Mouse (Mus musculus) limb, embryonic 11.5 days (tissue): ENCODE data around the gene Uvrag. TPM values are rescaled to one million over a fixed set of nuclear protein-coding genes. Genes with fewer than 3 reads are reported as not detected.
A peak's percentile ranks its signal among the peaks of the same experiment; 100 is the strongest.

Source experiments
- ATAC-seq: fragments of 200-750 bp; cut with Nextera tagmentation; 2 replicates; pipeline ENCODE4 v1.8.0; 2017; ENCODE audit warnings: low read depth; ENCODE audit not compliant: insufficient number of reproducible peaks, low FRiP score, low TSS enrichment
- DNase-seq: peaks from one replicate; pipeline ENCODE4 v3.0.0-alpha.2; 2015; ENCODE audit warnings: low spot score
- H3K27ac ChIP-seq: fragments of 300-500 bp; sonication (generic); replicated peaks from 2 replicates; pipeline ENCODE4 v1.5.1; 2014; ENCODE audit warnings: low read depth, mild to moderate bottlenecking, low read length
- H3K27me3 ChIP-seq: fragments of 300-500 bp; sonication (generic); 2 replicates; pipeline ENCODE4 v1.6.1; 2014; ENCODE audit warnings: mild to moderate bottlenecking, low read length, mixed read lengths; ENCODE audit not compliant: control insufficient read depth, insufficient read depth
- H3K36me3 ChIP-seq: fragments of 300-500 bp; sonication (generic); 2 replicates; pipeline ENCODE4 v1.6.1; 2014; ENCODE audit warnings: mild to moderate bottlenecking, low read length, moderate library complexity, mixed read lengths; ENCODE audit not compliant: control insufficient read depth, insufficient read depth
- H3K4me1 ChIP-seq: fragments of 300-500 bp; sonication (generic); 2 replicates; pipeline ENCODE4 v1.6.1; 2014; ENCODE audit warnings: low read length, mixed read lengths; ENCODE audit not compliant: control insufficient read depth, insufficient read depth
- H3K4me2 ChIP-seq: fragments of 300-500 bp; sonication (generic); 2 replicates; pipeline ENCODE4 v1.6.1; 2014; ENCODE audit warnings: low read depth, mild to moderate bottlenecking, moderate library complexity; ENCODE audit not compliant: severe bottlenecking
- H3K4me3 ChIP-seq: fragments of 300-500 bp; sonication (generic); 2 replicates; pipeline ENCODE4 v1.5.1; 2014; ENCODE audit warnings: low read depth, low read length
- H3K9ac ChIP-seq: fragments of 300-500 bp; sonication (generic); 2 replicates; pipeline ENCODE4 v1.6.1; 2014; ENCODE audit warnings: mild to moderate bottlenecking, low read length
- H3K9me3 ChIP-seq: fragments of 300-500 bp; sonication (generic); 2 replicates; pipeline ENCODE4 v1.6.1; 2016; ENCODE audit warnings: low read length; ENCODE audit not compliant: control insufficient read depth
- WGBS: fragments of 180-500 bp; shearing (Covaris S2); extraction: QIAGEN DNeasy Blood & Tissue Kit; methylation state at CpG from one replicate; pipeline ENCODE4 v1.1.7; 2014; 5-methylcytosine and 5-hydroxymethylcytosine counted together
- polyA plus RNA-seq: library from polyadenylated mRNA; unstranded; fragments of >200 nt; fragmentation: Nextera tagmentation; extraction: Ambion mirVana; gene quantifications from 2 replicates; pipeline ENCODE4 v1.2.1, GENCODE M21; 2014

Gene Uvrag
- polyA plus RNA-seq, 1 experiment from 2014 or later = 11.8 TPM

DNA sequence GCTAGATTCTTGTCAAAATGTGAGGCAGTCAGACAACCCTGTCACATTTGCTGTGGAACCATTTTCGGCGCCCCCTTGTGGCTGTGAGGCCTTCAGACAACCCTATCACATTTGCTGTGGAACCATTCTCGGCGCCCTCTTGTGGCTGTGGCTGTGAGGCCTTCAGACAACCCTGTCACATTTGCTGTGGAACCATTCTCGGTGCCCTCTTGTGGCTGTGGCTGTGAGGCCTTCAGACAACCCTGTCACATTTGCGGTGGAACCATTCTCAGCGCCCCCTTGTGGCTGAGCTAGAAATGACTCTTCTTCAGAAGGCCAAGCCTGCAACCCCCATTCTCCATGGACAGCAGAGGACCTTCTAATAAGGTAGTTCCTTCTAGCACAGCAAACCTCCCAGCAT is 10.4 kb upstream of the Uvrag start:
- Histone ChIP-seq H3K4me3 (no peak overlapping the region), H3K27me3 (no peaks in the 10 kb centered on the region), H3K27ac (no peak overlapping the region), H3K4me1 (peaks cover 8% of the 10 kb centered on the region), H3K4me2 (no peak overlapping the region), H3K36me3 (no peaks in the 10 kb centered on the region), H3K9ac (no peak overlapping the region), H3K9me3 (no peaks in the 10 kb centered on the region)
- 0 out of 2 replicates have a peak, but pooled peaks have one; percentile 10 for ATAC-seq
- DNase-seq = peak; percentile 97
- WGBS = 8% methylated on average over 7 of the region's 7 CpGs

DNA sequence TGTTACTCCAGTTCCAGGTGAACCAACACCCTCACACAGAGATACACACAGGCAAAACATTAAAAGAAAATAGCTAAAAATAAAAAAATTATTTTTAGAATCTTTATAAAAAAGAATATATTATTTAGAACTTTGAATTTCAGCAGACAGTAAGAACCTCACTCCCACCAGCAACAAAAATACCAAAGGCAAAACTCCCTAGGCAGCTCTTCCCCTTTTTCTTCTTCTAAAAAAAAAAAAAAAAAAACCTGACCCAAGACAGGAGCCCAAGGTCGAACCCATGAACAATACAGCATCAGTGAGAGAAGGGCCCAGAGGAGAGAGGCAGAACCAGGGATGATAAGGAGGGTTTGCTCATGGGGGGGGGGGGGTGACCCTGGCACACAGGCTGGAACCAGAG is 8.1 kb upstream of the Uvrag start:
- no peaks in the 10 kb centered on the region for H3K4me1 ChIP-seq
- DNase-seq = no peak
- H3K27ac ChIP-seq = no peak overlapping the region
- H3K4me3 ChIP-seq = no peak overlapping the region
- WGBS = 60% methylated on average over 1 of the region's 1 CpGs
- H3K9me3 ChIP-seq = no peaks in the 10 kb centered on the region
- no peak overlapping the region for H3K4me2 ChIP-seq
- no peaks in the 10 kb centered on the region for H3K36me3 ChIP-seq
- H3K27me3 ChIP-seq = no peaks in the 10 kb centered on the region
- no peak overlapping the region for H3K9ac ChIP-seq
- no peak for ATAC-seq

DNA sequence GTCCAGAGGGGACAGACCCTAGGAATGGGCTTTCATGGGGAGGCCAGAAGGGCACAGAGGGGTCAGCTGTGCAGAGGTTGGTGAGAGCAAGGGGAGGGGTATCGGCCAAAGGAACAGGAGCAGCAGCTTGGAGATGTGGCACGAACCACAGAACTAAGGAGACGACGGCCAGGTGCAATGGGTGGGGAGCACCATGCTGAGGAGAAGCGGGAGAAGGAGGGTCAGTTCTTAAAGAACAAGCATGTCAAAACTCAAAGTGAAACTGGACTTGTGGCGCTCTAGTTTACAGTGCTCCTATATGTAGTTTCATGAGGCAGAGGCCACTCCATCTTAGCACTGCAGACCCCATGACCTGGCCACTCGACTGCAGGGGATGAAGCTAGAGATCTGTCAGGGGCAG is 6.6 kb upstream of the Uvrag start:
- H3K27me3 ChIP-seq = no peaks in the 10 kb centered on the region
- H3K9ac ChIP-seq = no peak overlapping the region
- no peaks in the 10 kb centered on the region for H3K4me1 ChIP-seq
- H3K4me2 ChIP-seq = no peak overlapping the region
- ATAC-seq (no peak), DNase-seq (no peak)
- no peak overlapping the region for H3K27ac ChIP-seq
- 82% methylated on average over 7 of the region's 7 CpGs for WGBS
- no peak overlapping the region for H3K4me3 ChIP-seq
- H3K36me3 ChIP-seq = no peaks in the 10 kb centered on the region
- no peaks in the 10 kb centered on the region for H3K9me3 ChIP-seq

DNA sequence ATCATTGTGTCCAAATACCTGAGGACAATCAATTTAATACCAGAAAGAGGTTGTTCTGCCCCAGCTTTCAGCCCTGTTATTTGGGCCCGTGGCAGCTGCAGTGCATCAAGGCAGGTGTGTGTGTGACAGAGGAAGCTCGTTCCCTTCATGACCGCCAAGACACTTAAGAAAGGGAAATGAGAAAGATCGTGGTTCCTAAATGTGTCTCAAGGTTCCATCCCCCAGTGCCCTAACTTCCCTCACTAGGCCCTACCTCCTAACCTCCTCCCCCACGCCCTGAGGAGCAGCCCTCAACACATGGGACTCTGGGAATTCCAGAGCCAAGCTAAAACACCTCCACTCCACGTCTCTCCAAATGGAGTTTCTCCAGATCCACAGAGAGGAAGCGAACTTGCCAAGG is 6.0 kb upstream of the Uvrag start:
- no peak overlapping the region for H3K4me3 ChIP-seq
- no peak for DNase-seq
- no peak overlapping the region for H3K9ac ChIP-seq
- H3K27ac ChIP-seq = no peak overlapping the region
- H3K4me2 ChIP-seq = no peak overlapping the region
- no peaks in the 10 kb centered on the region for H3K27me3 ChIP-seq
- H3K36me3 ChIP-seq = no peaks in the 10 kb centered on the region
- ATAC-seq = no peak
- WGBS = 78% methylated on average over 7 of the region's 7 CpGs
- no peaks in the 10 kb centered on the region for H3K9me3 ChIP-seq
- H3K4me1 ChIP-seq = 0 out of 2 replicates have a peak, but pooled peaks cover 2% of the 10 kb centered on the region

DNA sequence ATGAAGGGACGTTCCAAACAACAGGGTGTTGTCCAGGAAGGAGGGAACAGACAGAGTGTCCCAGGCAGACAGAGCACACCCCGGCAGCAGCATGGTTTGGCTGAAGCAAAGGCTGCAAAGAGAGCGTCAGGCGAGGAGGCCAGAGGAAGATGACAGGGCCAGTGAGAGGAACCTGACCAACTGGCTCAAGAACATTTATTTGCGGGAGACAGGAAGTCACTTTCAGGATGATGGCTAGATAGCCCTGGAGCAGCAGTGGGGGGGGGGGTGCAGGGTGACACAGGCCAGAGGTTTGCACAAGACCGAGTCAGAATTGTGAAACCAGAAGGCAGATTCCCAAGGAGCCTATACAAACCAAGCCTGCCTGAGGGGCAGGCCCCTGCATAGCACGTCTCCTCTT is 5.1 kb upstream of the Uvrag start:
- Histone ChIP-seq H3K9ac (no peak overlapping the region), H3K36me3 (no peaks in the 10 kb centered on the region), H3K4me2 (no peak overlapping the region), H3K9me3 (no peaks in the 10 kb centered on the region), H3K27ac (no peak overlapping the region), H3K4me1 (0 out of 2 replicates have a peak, but pooled peaks cover 5% of the 10 kb centered on the region), H3K27me3 (no peaks in the 10 kb centered on the region), H3K4me3 (no peak overlapping the region)
- DNase-seq (no peak), ATAC-seq (no peak)
- 55% methylated on average over 7 of the region's 7 CpGs for WGBS

DNA sequence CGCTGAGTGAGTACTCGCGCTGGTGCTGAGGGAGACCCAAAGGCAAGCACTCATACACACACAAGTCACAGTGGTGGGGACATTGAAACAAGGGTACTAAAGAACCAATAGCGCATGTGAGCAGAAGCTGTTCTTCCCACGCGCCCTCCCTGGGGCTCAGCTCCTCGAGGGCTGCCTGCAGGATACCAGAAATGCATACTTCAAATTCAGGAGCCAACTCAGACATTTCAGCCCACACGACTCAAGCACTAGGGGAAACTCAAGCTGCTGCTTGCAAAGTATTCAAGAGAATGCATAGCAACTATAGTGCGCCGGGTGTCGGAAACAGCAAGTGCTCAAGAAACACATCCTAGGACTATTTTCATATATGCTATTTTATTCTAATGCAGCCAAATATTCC is 3.7 kb upstream of the Uvrag start:
- no peak overlapping the region for H3K4me3 ChIP-seq

DNA sequence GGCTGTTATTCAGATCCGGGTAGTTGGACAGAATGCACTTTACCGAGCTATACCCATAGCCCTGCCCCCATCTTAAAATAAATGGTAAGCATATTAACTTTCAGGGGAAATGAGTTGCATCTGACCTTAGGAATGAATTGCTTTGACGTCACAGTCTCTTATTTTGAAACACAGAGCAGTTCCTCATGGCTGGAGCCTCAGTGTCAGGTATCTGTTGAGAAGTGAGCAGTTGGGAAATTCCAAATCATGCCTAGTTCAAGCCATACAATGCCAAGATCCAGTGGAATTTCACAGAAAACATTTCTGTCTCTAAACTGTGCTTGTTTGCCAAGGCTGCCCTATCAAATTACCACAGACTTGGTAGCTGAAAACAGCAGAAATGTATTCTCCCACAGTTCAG is 2.3 kb upstream of the Uvrag start:
- H3K27ac ChIP-seq = no peak overlapping the region
- peaks cover 11% of the 10 kb centered on the region for H3K4me1 ChIP-seq
- no peaks in the 10 kb centered on the region for H3K27me3 ChIP-seq
- H3K4me2 ChIP-seq = no peak overlapping the region
- no peak overlapping the region for H3K4me3 ChIP-seq
- DNase-seq (no peak), ATAC-seq (no peak)
- H3K9ac ChIP-seq = no peak overlapping the region
- H3K9me3 ChIP-seq = no peaks in the 10 kb centered on the region
- no peaks in the 10 kb centered on the region for H3K36me3 ChIP-seq
- 69% methylated on average over 3 of the region's 3 CpGs for WGBS

More for the DNA sequence above, 3.7 kb upstream of the Uvrag start:
- ATAC-seq (no peak), DNase-seq (no peak)
- Histone ChIP-seq H3K27me3 (no peaks in the 10 kb centered on the region), H3K9me3 (no peaks in the 10 kb centered on the region), H3K36me3 (no peaks in the 10 kb centered on the region), H3K9ac (no peak overlapping the region), H3K4me1 (peaks cover 7% of the 10 kb centered on the region), H3K27ac (no peak overlapping the region), H3K4me2 (no peak overlapping the region)
- 75% methylated on average over 11 of the region's 11 CpGs for WGBS

DNA sequence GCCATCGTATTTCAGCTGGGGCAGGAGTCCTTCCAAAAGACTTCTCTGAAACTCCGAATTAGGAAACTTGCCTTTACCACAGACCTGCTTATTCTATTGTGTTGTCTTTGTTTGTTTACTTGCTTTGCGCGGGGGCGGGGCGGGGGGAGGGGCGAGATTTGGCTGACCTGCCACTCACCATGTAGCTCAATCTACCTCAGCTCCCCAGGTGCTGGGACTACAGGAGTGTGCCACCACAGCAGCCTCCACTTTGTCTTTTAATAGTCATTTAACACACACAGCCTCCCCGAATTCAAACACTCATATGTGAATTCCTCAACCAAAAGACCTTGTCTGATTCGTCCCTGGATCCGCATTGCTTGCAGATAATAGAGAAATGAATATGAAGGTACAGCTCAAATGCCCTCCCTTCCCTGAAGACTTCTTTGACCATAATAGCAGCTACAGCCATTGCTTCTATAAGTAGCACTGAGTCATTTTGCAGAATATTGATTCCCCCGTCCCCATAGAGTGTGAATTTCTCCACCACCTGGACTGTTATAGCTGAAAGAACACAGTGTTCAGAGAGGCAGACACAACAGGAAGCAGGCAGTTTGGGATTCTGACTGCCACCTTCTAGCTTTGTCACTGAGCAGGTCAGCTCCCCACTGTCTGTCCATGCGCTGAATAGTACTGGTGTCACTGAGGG is 1.1 kb upstream of the Uvrag start:
- Histone ChIP-seq H3K4me2 (peak overlapping the region; percentile 63), H3K9ac (peak overlapping the region; percentile 18; the same call in 1 of the 2 replicates), H3K4me1 (peaks cover 11% of the 10 kb centered on the region), H3K4me3 (peak overlapping the region; percentile 97), H3K27me3 (no peaks in the 10 kb centered on the region), H3K36me3 (no peaks in the 10 kb centered on the region), H3K27ac (no peak overlapping the region), H3K9me3 (no peaks in the 10 kb centered on the region)
- ATAC-seq = no peak
- no peak for DNase-seq
- WGBS = 38% methylated on average over 12 of the region's 12 CpGs

DNA sequence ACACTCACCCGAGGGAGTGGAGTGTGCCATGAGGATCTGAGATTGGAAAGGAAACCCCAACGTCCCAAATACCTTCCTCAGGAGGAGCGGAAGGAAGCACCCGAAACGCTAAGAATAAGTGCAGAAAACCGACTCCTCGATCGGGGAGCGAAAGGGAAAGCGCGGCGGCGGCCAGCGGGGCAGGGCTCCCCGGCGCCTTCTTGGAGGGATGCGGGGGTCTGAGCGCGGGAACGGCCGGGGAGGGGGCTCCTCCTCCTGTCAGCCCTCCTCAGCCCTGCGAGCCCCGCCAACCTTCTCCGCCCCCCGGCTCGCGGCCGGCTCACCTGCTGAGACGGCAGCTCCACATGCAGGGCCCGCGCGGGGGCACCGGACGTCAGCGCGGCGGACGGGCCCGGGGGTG is 430 bp downstream of the Uvrag start:
- peak overlapping the region; percentile 58 for H3K27ac ChIP-seq
- no peaks in the 10 kb centered on the region for H3K27me3 ChIP-seq
- H3K9me3 ChIP-seq = no peaks in the 10 kb centered on the region
- ATAC-seq = no peak; the same call in 1 of the 2 replicates
- peak overlapping the region; percentile 80 for H3K9ac ChIP-seq
- peaks cover 11% of the 10 kb centered on the region for H3K4me1 ChIP-seq
- DNase-seq = peak; percentile 55
- peak overlapping the region; percentile 63 for H3K4me2 ChIP-seq
- H3K36me3 ChIP-seq = no peaks in the 10 kb centered on the region
- under 1% methylated on average over 35 of the region's 39 CpGs for WGBS
- peak overlapping the region; percentile 97 for H3K4me3 ChIP-seq
